Mouse (Mus musculus) CH12.LX (cell line): ENCODE measurements at regions not wholly inside any gene's neighbourhood (a gene's known extent, or its start where the extent isn't known, plus 50 kb on each side); places are given as distances from the start of the nearest gene placed in this dataset.

Experiments
- DNase-seq: peaks from one replicate; pipeline ENCODE4 v3.0.0-alpha.2; 2013; ENCODE audit errors: extremely low read depth
- H3K27ac ChIP-seq: 2 replicates; pipeline ENCODE4 v1.5.1; 2012; ENCODE audit warnings: low read depth, mild to moderate bottlenecking, control low read depth, moderate library complexity; ENCODE audit not compliant: insufficient read depth
- H3K27me3 ChIP-seq: replicated peaks from 2 replicates; pipeline ENCODE3; 2012; ENCODE audit warnings: inconsistent platforms
- H3K36me3 ChIP-seq, 2 experiments: replicated peaks in 1 of 2; 2 replicates each; pipeline versions ENCODE3 to v1.6.1; 2012; ENCODE audit warnings: inconsistent platforms in 1 of 2, low read length in 1 of 2, mild to moderate bottlenecking in 1 of 2, mixed read lengths in 1 of 2, moderate library complexity in 1 of 2; ENCODE audit not compliant: control insufficient read depth in 1 of 2, insufficient read depth in 1 of 2
- H3K4me1 ChIP-seq, 2 experiments: 2 replicates each; pipeline ENCODE4 v1.6.1; 2012; ENCODE audit warnings: inconsistent platforms in 1 of 2, moderate library complexity in 1 of 2; ENCODE audit not compliant: insufficient read depth in 2 of 2, control insufficient read depth in 1 of 2
- H3K4me2 ChIP-seq: 2 replicates; pipeline ENCODE4 v1.6.1; 2012; ENCODE audit warnings: low read depth, mild to moderate bottlenecking, control low read depth; ENCODE audit not compliant: poor library complexity, insufficient read depth, severe bottlenecking
- H3K4me3 ChIP-seq, 3 experiments: fragments of 150-350 bp in 1 of 3; sonication (generic) in 1 of 3; replicated peaks in 1 of 3; 2 replicates each; pipeline versions ENCODE3 to v1.5.1; 2011 to 2012; ENCODE audit warnings: low read depth in 2 of 3, low read length in 2 of 3, mild to moderate bottlenecking in 2 of 3, moderate library complexity in 2 of 3, control low read depth in 1 of 3, improper control_type of control experiment in 1 of 3, inconsistent platforms in 1 of 3, mixed read lengths in 1 of 3; ENCODE audit not compliant: poor library complexity in 1 of 3
- H3K79me2 ChIP-seq: replicated peaks from 2 replicates; pipeline ENCODE4 v1.6.1; 2012; ENCODE audit warnings: mild to moderate bottlenecking, moderate library complexity; ENCODE audit not compliant: control insufficient read depth, poor library complexity, insufficient read depth, severe bottlenecking; ENCODE audit errors: extremely low read depth
- H3K9ac ChIP-seq: 2 replicates; pipeline ENCODE4 v1.6.1; 2012; ENCODE audit warnings: low read depth, mild to moderate bottlenecking, control low read depth, moderate library complexity; ENCODE audit not compliant: insufficient read depth
- H3K9me3 ChIP-seq: replicated peaks from 2 replicates; pipeline ENCODE3; 2012; ENCODE audit warnings: low read length, inconsistent platforms, mixed read lengths
- BHLHE40 ChIP-seq: IDR thresholded peaks from 2 replicates; pipeline ENCODE4 v1.6.1; 2011; ENCODE audit warnings: mild to moderate bottlenecking, low read depth, low read length, improper control_type of control experiment
- CHD2 ChIP-seq: IDR thresholded peaks from 2 replicates; pipeline ENCODE4 v1.6.1; 2011; ENCODE audit warnings: low read length, improper control_type of control experiment
- CTCF ChIP-seq, 2 experiments: IDR thresholded peaks in 1 of 2; conservative IDR thresholded peaks in 1 of 2; 2 replicates each; pipeline ENCODE4 v1.5.1; 2011 to 2012; ENCODE audit warnings: low read depth in 2 of 2, low read length in 2 of 2, improper control_type of control experiment in 1 of 2, inconsistent platforms in 1 of 2, mild to moderate bottlenecking in 1 of 2, moderate library complexity in 1 of 2
- E2F4 ChIP-seq: IDR thresholded peaks from 2 replicates; pipeline ENCODE4 v1.6.1; 2011; ENCODE audit warnings: low read depth, low read length, improper control_type of control experiment; ENCODE audit not compliant: insufficient replicate concordance
- ELF1 ChIP-seq: IDR thresholded peaks from 2 replicates; pipeline ENCODE4 v1.6.1; 2014; ENCODE audit warnings: low read depth, mild to moderate bottlenecking, inconsistent platforms, low read length, improper control_type of control experiment
- HCFC1 ChIP-seq: IDR thresholded peaks from 2 replicates; pipeline ENCODE4 v1.6.1; 2012; ENCODE audit warnings: low read depth, mild to moderate bottlenecking, inconsistent platforms, low read length, improper control_type of control experiment
- MAX ChIP-seq: IDR thresholded peaks from 2 replicates; pipeline ENCODE4 v1.6.1; 2011; ENCODE audit warnings: low read length, improper control_type of control experiment
- MEF2A ChIP-seq: IDR thresholded peaks from 2 replicates; pipeline ENCODE4 v1.6.1; 2014; ENCODE audit warnings: low read depth, mild to moderate bottlenecking, inconsistent platforms, low read length, improper control_type of control experiment, borderline replicate concordance
- MXI1 ChIP-seq: IDR thresholded peaks from 2 replicates; pipeline ENCODE4 v1.6.1; 2011; ENCODE audit warnings: mild to moderate bottlenecking, low read depth, low read length, improper control_type of control experiment
- NRF1 ChIP-seq: IDR thresholded peaks from 2 replicates; pipeline ENCODE4 v1.6.1; 2014; ENCODE audit warnings: low read depth, mild to moderate bottlenecking, inconsistent platforms, low read length, improper control_type of control experiment, moderate library complexity
- PAX5 ChIP-seq: IDR thresholded peaks from 2 replicates; pipeline ENCODE4 v1.6.1; 2012; ENCODE audit warnings: low read length, inconsistent platforms, mixed read lengths
- SMC3 ChIP-seq: IDR thresholded peaks from 2 replicates; pipeline ENCODE4 v1.6.1; 2011; ENCODE audit warnings: low read depth, low read length, improper control_type of control experiment
- USF2 ChIP-seq: conservative IDR thresholded peaks from 2 replicates; pipeline ENCODE4 v1.6.1; 2011; ENCODE audit warnings: low read depth, low read length, improper control_type of control experiment
- ZKSCAN1 ChIP-seq: IDR thresholded peaks from 2 replicates; pipeline ENCODE4 v1.6.1; 2012; ENCODE audit warnings: low read depth, inconsistent platforms, low read length, improper control_type of control experiment, borderline replicate concordance
- ZMIZ1 ChIP-seq: IDR thresholded peaks from 2 replicates; pipeline ENCODE4 v1.6.1; 2012; ENCODE audit warnings: low read depth, mild to moderate bottlenecking, inconsistent platforms, low read length, improper control_type of control experiment
- dilution Hi-C: fragments of 300-500 bp; cut with MboI; formaldehyde crosslinking; loops from 2 replicates; pipeline ENCODE4 v1.14.3; 2020; ENCODE audit warnings: low sequenced_read_pairs; ENCODE audit not compliant: extremely low pct_unique_long_range_greater_than_20kb, extremely low pct_ligation_motif_present
- in situ Hi-C: fragments of 300-500 bp; cut with MboI; formaldehyde crosslinking; loops from 3 replicates; pipeline ENCODE4 v1.14.3; 2019; ENCODE audit warnings: low sequenced_read_pairs, low pct_ligation_motif_present, low pct_unique_long_range_greater_than_20kb, mixed read lengths

DNA sequence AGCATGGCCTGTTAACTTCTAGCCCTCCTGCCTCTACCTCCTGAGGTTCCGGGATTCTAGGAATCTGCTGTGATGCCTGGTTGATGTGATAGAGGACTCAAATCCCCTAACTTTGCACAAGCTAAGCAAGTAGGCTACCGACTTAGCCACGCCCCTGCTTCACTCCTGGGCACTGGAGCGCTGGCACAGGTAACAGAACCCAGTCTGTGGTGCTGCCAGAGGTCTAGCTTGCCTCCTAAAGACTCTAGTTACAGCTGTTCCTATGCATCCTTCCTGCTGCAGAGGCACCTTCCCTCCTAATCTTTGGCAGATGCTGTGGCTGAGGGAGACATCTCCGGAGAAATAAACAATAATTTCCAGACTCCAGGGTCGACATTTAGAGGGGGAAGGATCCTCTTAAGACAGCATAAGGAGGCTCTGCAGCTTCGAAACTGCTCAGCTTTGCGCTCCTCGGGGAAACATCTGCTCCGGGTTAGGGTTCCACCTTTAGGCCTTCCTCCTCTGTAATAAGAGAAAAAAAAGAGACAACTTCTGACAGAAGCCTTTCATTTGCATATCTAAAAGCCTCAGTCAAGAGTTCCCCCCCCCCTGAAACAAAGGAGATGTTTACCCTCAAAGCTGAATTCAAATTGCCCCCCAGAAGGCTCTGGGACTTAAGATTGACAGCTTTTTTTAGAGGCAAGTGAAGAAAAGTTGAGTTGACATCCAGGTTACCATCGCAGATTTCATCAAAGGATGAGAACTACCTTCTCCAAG, 155.4 kb upstream of the Plekha5 start:
- no peak for TF ChIP-seq MAX
- no peak for TF ChIP-seq MXI1
- no peak for TF ChIP-seq HCFC1
- TF ChIP-seq ZMIZ1: no peak
- TF ChIP-seq BHLHE40: no peak
- no peak for TF ChIP-seq ELF1
- no peak for TF ChIP-seq CTCF (conservative IDR thresholded peaks at IDR 0.05 in 1 of 2, IDR thresholded peaks at IDR 0.05 in 1 of 2; ENCODE audit: low read depth in 2 of 2, low read length in 2 of 2)
- TF ChIP-seq CHD2: no peak
- no peak for TF ChIP-seq USF2
- TF ChIP-seq PAX5: no peak
- TF ChIP-seq, all 38 proteins: peak for 0
- no peak overlapping the region for H3K9ac ChIP-seq
- no peaks in the 10 kb centered on the region for H3K79me2 ChIP-seq
- no peak overlapping the region for H3K4me3 ChIP-seq
- H3K4me1 ChIP-seq: no peaks in the 10 kb centered on the region
- dilution Hi-C loops: no loop called here
- no peak for DNase-seq
- H3K4me2 ChIP-seq: no peak overlapping the region
- H3K27me3 ChIP-seq: no peaks in the 10 kb centered on the region
- H3K27ac ChIP-seq: no peak overlapping the region
- in situ Hi-C loops: no loop called here
- no peaks in the 10 kb centered on the region for H3K36me3 ChIP-seq
- H3K9me3 ChIP-seq: peaks cover 77% of the 10 kb centered on the region

- no peak overlapping the region for H3K4me3 ChIP-seq
- no peak overlapping the region for H3K4me2 ChIP-seq
- no peak for DNase-seq
- dilution Hi-C loops (no loop called here), in situ Hi-C loops (no loop called here)
- no peak overlapping the region for H3K9ac ChIP-seq
- no peaks in the 10 kb centered on the region for H3K36me3 ChIP-seq
- H3K9me3 ChIP-seq: peaks cover 74% of the 10 kb centered on the region
- H3K27ac ChIP-seq: no peak overlapping the region
- no peaks in the 10 kb centered on the region for H3K79me2 ChIP-seq
- no peaks in the 10 kb centered on the region for H3K4me1 ChIP-seq
- no peak for TF ChIP-seq E2F4
- TF ChIP-seq SMC3: no peak
- TF ChIP-seq NRF1: no peak
- no peak for TF ChIP-seq ZKSCAN1
- H3K27me3 ChIP-seq: no peaks in the 10 kb centered on the region
Observed at GRCm38 (mm10) chr6:140263920-140264319, 159.9 kb upstream of the Plekha5 start.

DNA sequence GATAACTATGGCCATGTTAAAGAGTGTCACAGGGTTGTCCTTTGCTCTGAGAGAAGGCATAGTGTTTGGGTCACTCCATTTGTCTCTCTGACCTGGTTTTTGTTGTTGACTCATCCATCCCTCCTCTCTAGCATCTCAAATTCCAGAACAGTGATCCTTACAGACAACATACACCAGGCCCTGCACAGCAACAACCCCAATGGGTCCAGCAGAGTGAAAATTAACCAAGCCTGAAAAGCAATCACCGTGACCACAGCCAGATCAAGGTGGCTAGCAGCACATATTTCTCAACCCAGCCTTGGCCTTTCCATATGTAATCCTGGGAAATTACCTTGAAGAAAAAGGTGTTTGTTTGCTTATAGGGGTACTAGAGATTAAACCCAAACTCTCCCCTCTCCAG, 162.0 kb upstream of the Plekha5 start:
- dilution Hi-C loops (no loop called here), in situ Hi-C loops (no loop called here)
- Histone ChIP-seq H3K27me3 (no peaks in the 10 kb centered on the region), H3K4me3 (no peak overlapping the region), H3K9me3 (peaks cover 68% of the 10 kb centered on the region), H3K4me2 (no peak overlapping the region), H3K27ac (no peak overlapping the region), H3K4me1 (no peaks in the 10 kb centered on the region), H3K36me3 (no peaks in the 10 kb centered on the region)
- no peak for DNase-seq
- no peak for TF ChIP-seq MEF2A
- TF ChIP-seq, all 38 proteins: peak for 0
- Histone ChIP-seq H3K9ac (no peak overlapping the region), H3K79me2 (no peaks in the 10 kb centered on the region)
